Mouse (Mus musculus): ENCODE measurements around the gene Gm44502. TPM values are rescaled to one million over a fixed set of nuclear protein-coding genes. Genes with fewer than 3 reads are reported as not detected.

Gene Gm44502
- 0.88 and 3.0 TPM in 2 replicates for polyA plus RNA-seq (2012; ENCODE audit: low replicate concordance)

GRCm38 (mm10) chr15:89429352-89430221, at the start of gene Gm44502, which contains the start of the genes C730034F03Rik and Chkb:
Gene Gm44502, minus strand, starts transcription at chr15:89429696.
Gene C730034F03Rik, plus strand, starts transcription at chr15:89429589.
Gene Chkb, minus strand, starts transcription at chr15:89429908.

DNA sequence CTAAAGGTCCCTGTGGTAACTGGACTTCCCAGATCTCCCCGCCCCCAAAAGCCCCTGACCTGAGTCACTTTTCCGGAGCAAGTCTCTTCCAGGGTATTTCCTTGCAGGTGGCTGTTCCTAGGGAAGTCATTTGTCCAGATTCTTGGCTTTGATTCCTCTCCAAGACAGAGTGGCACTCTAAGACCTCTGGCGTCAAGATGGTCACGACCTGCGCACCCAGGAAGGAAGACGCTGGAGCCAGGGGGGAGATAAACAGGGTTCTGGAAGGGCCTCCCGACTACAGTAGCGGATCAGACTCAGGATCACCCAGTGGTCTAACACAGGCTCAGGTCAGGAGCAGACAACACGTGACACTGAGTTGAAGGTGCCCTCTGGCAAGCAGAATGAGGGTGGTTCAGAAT, 47.6 kb upstream of the Gm44502 start, which contains the start of gene Arsa:
TSS of gene Arsa (minus strand) at position 335 of the 401 bp plus-strand sequence.

GRCm38 (mm10) chr15:89453865-89454478, 24.5 kb upstream of the Gm44502 start, which contains the start of gene Mapk8ip2:
Gene Mapk8ip2, plus strand, starts transcription at chr15:89453913.

GRCm38 (mm10) chr15:89425711-89426121, 3.8 kb downstream of the Gm44502 start, which contains the start of gene Cpt1b:
Gene Cpt1b, minus strand, starts transcription at chr15:89425863.

DNA sequence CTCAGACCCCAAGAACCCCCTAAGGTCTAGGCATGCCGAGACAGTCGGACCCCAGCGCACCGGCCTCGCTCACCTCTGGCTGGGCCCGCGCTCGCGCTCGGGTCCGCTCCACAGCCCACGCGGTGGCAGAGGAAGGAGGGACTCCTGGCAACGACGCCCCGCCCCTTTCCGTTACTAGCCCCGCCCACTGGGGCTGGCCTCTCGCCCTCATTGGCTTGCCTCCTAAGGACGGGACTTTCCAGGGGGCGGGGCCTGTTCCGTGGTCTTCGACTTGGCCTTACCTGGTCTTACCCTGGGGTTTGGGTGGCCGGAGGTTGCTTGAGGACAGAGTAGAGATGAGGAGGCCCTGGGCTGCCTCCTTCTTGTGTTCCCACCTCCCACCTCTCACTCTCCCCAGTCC, 19.4 kb downstream of the Gm44502 start, which contains the start of gene Syce3:
TSS of gene Syce3 (minus strand) at position 386 of the 400 bp plus-strand sequence.

DNA sequence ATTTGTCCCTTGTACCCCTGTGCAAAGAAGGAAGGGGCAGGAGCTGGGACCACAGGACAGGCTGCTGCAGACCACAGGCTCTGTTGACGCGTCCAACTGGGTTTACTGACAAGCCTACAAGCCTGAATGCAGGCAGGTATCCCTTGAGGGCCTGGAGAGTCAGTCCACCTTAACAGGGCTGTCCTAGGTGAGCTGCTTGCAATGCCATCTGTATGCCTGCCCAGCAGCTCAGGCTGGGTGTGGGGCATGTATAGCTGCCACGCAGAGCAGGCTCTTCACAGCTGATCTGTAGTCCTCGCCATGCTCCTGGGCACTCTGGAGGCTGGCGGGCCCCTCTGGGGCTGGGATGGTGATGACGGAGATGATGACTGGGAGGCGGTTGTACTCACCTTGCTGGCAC, 44.9 kb downstream of the Gm44502 start, which contains the start of gene Klhdc7b:
TSS of gene Klhdc7b (plus strand) at position 301 of the 400 bp plus-strand sequence.

GRCm38 (mm10) chr15:89378831-89379401, 50.6 kb downstream of the Gm44502 start, which contains the start of gene Odf3b:
Gene Odf3b, minus strand, starts transcription at chr15:89379282.

GRCm38 (mm10) chr15:89376957-89377356, 52.5 kb downstream of the Gm44502 start, which contains the start of gene Tymp:
Gene Tymp, minus strand, starts transcription at chr15:89377039.

GRCm38 (mm10) chr15:89373762-89374248, 55.7 kb downstream of the Gm44502 start, which contains the start of gene Sco2:
Gene Sco2, minus strand, starts transcription at chr15:89373846.

Other genes with a start within 250 kb of the Gm44502 start
- gene Plxnb2, start 248.9 kb downstream of the Gm44502 start, polyA plus RNA-seq (2012; ENCODE audit: low replicate concordance), result 57.1 and 82.4 TPM in 2 replicates
- gene Dennd6b, start 233.2 kb downstream of the Gm44502 start, polyA plus RNA-seq (2012; ENCODE audit: low replicate concordance), result 18.1 and 27.5 TPM in 2 replicates
- 171 and 186 TPM in 2 replicates for gene Ppp6r2, start 218.1 kb downstream of the Gm44502 start, polyA plus RNA-seq (2012; ENCODE audit: low replicate concordance)
- gene Sbf1, start 114.4 kb downstream of the Gm44502 start, polyA plus RNA-seq (2012; ENCODE audit: low replicate concordance), result 168 and 221 TPM in 2 replicates
- gene Adm2, start 107.0 kb downstream of the Gm44502 start, polyA plus RNA-seq (2012; ENCODE audit: low replicate concordance), result 1.4 and 3.0 TPM in 2 replicates
- not detected in 2 replicates for gene Miox, start 95.3 kb downstream of the Gm44502 start, polyA plus RNA-seq (2012; ENCODE audit: low replicate concordance)
- 132 and 236 TPM in 2 replicates for gene Lmf2, start 74.0 kb downstream of the Gm44502 start, polyA plus RNA-seq (2012; ENCODE audit: low replicate concordance)
- gene Ncaph2, start 74.0 kb downstream of the Gm44502 start, polyA plus RNA-seq (2012; ENCODE audit: low replicate concordance), result 68.2 and 73.5 TPM in 2 replicates
- gene Sco2, start 55.9 kb downstream of the Gm44502 start, polyA plus RNA-seq (2012; ENCODE audit: low replicate concordance), result 58.1 and 67.7 TPM in 2 replicates
- 0.77 and 1.5 TPM in 2 replicates for gene Tymp, start 52.7 kb downstream of the Gm44502 start, polyA plus RNA-seq (2012; ENCODE audit: low replicate concordance)
- gene Odf3b, start 50.4 kb downstream of the Gm44502 start, polyA plus RNA-seq (2012; ENCODE audit: low replicate concordance), result 7.8 and 10.0 TPM in 2 replicates
- gene Klhdc7b, start 44.8 kb downstream of the Gm44502 start, polyA plus RNA-seq (2012; ENCODE audit: low replicate concordance), result not detected in 2 replicates
- gene Syce3, start 19.2 kb downstream of the Gm44502 start, polyA plus RNA-seq (2012; ENCODE audit: low replicate concordance), result not detected in 2 replicates
- gene Cpt1b, start 3.8 kb downstream of the Gm44502 start, polyA plus RNA-seq (2012; ENCODE audit: low replicate concordance), result 1.4 and 4.2 TPM in 2 replicates
- 0.18 TPM in 1 of 2 replicates, not detected in the other for gene C730034F03Rik, start 107 bp downstream of the Gm44502 start, polyA plus RNA-seq (2012; ENCODE audit: low replicate concordance)
- gene Chkb, start 212 bp upstream of the Gm44502 start, polyA plus RNA-seq (2012; ENCODE audit: low replicate concordance), result 40.6 and 121 TPM in 2 replicates
- 0.06 and 0.08 TPM in 2 replicates for gene Mapk8ip2, start 24.2 kb upstream of the Gm44502 start, polyA plus RNA-seq (2012; ENCODE audit: low replicate concordance)
- 25.4 and 44.2 TPM in 2 replicates for gene Arsa, start 47.7 kb upstream of the Gm44502 start, polyA plus RNA-seq (2012; ENCODE audit: low replicate concordance)
- gene Shank3, start 69.9 kb upstream of the Gm44502 start, polyA plus RNA-seq (2012; ENCODE audit: low replicate concordance), result 72.7 and 76.4 TPM in 2 replicates
- 1.0 TPM in 1 of 2 replicates, not detected in the other for gene Acr, start 138.6 kb upstream of the Gm44502 start, polyA plus RNA-seq (2012; ENCODE audit: low replicate concordance)
- gene Rabl2, start 162.2 kb upstream of the Gm44502 start, polyA plus RNA-seq (2012; ENCODE audit: low replicate concordance), result 2.5 and 13.0 TPM in 2 replicates

All from leukemia stem cell, adult 10-12 weeks (primary cell).